Comparison of ENCODE assay signal across 20 mouse cellular contexts in the genomic region with DNA sequence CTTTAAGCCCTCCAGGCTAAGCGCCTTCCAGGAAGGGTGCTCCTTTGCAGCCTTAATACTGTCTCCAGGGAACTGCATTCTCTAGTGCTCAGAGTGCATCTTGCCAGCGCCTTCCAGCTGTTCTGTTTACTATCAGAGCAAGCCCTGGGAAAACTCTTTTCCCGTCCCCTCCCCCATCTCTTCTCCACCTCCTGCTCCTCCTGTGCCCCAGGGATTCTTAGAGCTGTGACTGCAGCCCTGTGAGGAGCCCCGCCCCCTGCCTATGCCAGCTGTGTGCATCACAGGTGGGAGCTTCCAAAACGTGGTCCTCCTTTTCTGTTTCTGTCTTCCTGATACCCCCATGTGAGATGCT.
A peak's percentile ranks its signal among the peaks of the same experiment; 100 is the strongest.
DNase-seq lines count a peak whose midpoint lies in the region; ATAC-seq and TF ChIP-seq lines count a peak whose summit lies in the region.
"Had no signal": no experiment of that assay in that cellular context is flagged by ENCODE, and none has a peak within 500 bp of the region (broad histone marks: within the 10 kb centered on the region; RNA-seq: fewer than 3 reads in every experiment).

No protein-coding gene starts in this region.

- H3K36me3 ChIP-seq in hindbrain, embryonic 13.5 days = no peaks in the 10 kb centered on the region
- H3K36me3 ChIP-seq in hindbrain, embryonic 14.5 days (replicated peaks; ENCODE audit: control insufficient read depth, insufficient read depth) = no peaks in the 10 kb centered on the region
- H3K36me3 ChIP-seq in E14TG2a.4 (ENCODE audit: insufficient read depth, low read length) = no peaks in the 10 kb centered on the region
- no peaks in the 10 kb centered on the region for H3K36me3 ChIP-seq in forebrain, postnatal 0 days (ENCODE audit: insufficient read depth)
- H3K36me3 ChIP-seq: hindbrain, embryonic 12.5 days; liver, embryonic 12.5 days had no signal

- peak; percentile 34; the same call in 1 of the 2 replicates for ATAC-seq in hindbrain, embryonic 13.5 days (ENCODE audit: low FRiP score)
- no peak for ATAC-seq in hindbrain, embryonic 14.5 days (ENCODE audit: low FRiP score)
- peak; percentile 47 for ATAC-seq in forebrain, postnatal 0 days
- ATAC-seq: intestine, embryonic 16.5 days; liver, embryonic 12.5 days; Patski had no signal

- no peaks in the 10 kb centered on the region for H3K9me3 ChIP-seq in hindbrain, embryonic 13.5 days
- H3K9me3 ChIP-seq in hindbrain, embryonic 14.5 days (ENCODE audit: control insufficient read depth, low read length) = no peaks in the 10 kb centered on the region
- no peaks in the 10 kb centered on the region for H3K9me3 ChIP-seq in E14TG2a.4 (ENCODE audit: low read length)
- no peaks in the 10 kb centered on the region for H3K9me3 ChIP-seq in forebrain, postnatal 0 days (ENCODE audit: low read length)
- H3K9me3 ChIP-seq: hindbrain, embryonic 12.5 days; liver, embryonic 12.5 days had no signal

- H3K4me1 ChIP-seq in hindbrain, embryonic 13.5 days (replicated peaks) = peaks cover 51% of the 10 kb centered on the region
- peaks cover 23% of the 10 kb centered on the region for H3K4me1 ChIP-seq in hindbrain, embryonic 14.5 days (replicated peaks; ENCODE audit: control insufficient read depth, insufficient read depth, low read length)
- H3K4me1 ChIP-seq in E14TG2a.4 (replicated peaks; ENCODE audit: low read depth, low read length) = peaks cover 52% of the 10 kb centered on the region
- H3K4me1 ChIP-seq in forebrain, postnatal 0 days (ENCODE audit: insufficient read depth) = peaks cover 5% of the 10 kb centered on the region
- H3K4me1 ChIP-seq: liver, embryonic 12.5 days had no signal

- H3K27ac ChIP-seq in hindbrain, embryonic 13.5 days = 0 out of 2 replicates have a peak overlapping the region, but pooled peaks have one; percentile 24
- no peak overlapping the region for H3K27ac ChIP-seq in hindbrain, embryonic 14.5 days
- no peak overlapping the region for H3K27ac ChIP-seq in forebrain, postnatal 0 days (ENCODE audit: low read depth, low read length)
- H3K27ac ChIP-seq: hindbrain, embryonic 12.5 days; left cerebral cortex, adult 2 months; liver, embryonic 12.5 days had no signal

- peak overlapping the region; percentile 8; the same call in 1 of the 2 replicates for H3K4me2 ChIP-seq in hindbrain, embryonic 13.5 days
- H3K4me2 ChIP-seq in hindbrain, embryonic 14.5 days (replicated peaks) = no peak overlapping the region
- H3K4me2 ChIP-seq in forebrain, postnatal 0 days (ENCODE audit: low read depth) = no peak overlapping the region
- H3K4me2 ChIP-seq: hindbrain, embryonic 12.5 days; liver, embryonic 12.5 days had no signal

- 0 out of 2 replicates have a peak overlapping the region, but pooled peaks have one; percentile 14 for H3K9ac ChIP-seq in hindbrain, embryonic 13.5 days
- H3K9ac ChIP-seq in hindbrain, embryonic 14.5 days = no peak overlapping the region
- no peak overlapping the region for H3K9ac ChIP-seq in forebrain, postnatal 0 days
- H3K9ac ChIP-seq: hindbrain, embryonic 12.5 days; liver, embryonic 12.5 days had no signal

- no peak overlapping the region for H3K4me3 ChIP-seq in hindbrain, embryonic 13.5 days
- no peak overlapping the region for H3K4me3 ChIP-seq in hindbrain, embryonic 14.5 days (replicated peaks; ENCODE audit: low read length)
- H3K4me3 ChIP-seq in E14TG2a.4 (replicated peaks; ENCODE audit: low read length) = 0 out of 2 replicates have a peak overlapping the region, but pooled peaks have one; percentile 26
- no peak overlapping the region for H3K4me3 ChIP-seq in forebrain, postnatal 0 days (ENCODE audit: low read depth, low read length)
- H3K4me3 ChIP-seq: hindbrain, embryonic 12.5 days; left cerebral cortex, adult 2 months; liver, embryonic 12.5 days had no signal

- 11% methylated on average over 5 of the region's 5 CpGs for WGBS in hindbrain, embryonic 13.5 days
- 8% methylated on average over 5 of the region's 5 CpGs for WGBS in hindbrain, embryonic 14.5 days
- 13% methylated on average over 5 of the region's 5 CpGs for WGBS in forebrain, postnatal 0 days

- peaks cover 9% of the 10 kb centered on the region; the same call in 1 of the 2 replicates for H3K27me3 ChIP-seq in hindbrain, embryonic 13.5 days
- no peaks in the 10 kb centered on the region for H3K27me3 ChIP-seq in hindbrain, embryonic 14.5 days (ENCODE audit: control insufficient read depth, insufficient read depth, low read length)
- peaks cover 6% of the 10 kb centered on the region; the same call in 1 of the 2 replicates for H3K27me3 ChIP-seq in E14TG2a.4 (ENCODE audit: insufficient read depth, low read length)
- no peaks in the 10 kb centered on the region for H3K27me3 ChIP-seq in forebrain, postnatal 0 days (ENCODE audit: insufficient read depth, low read length)

- no peak for DNase-seq in hindbrain, embryonic 14.5 days (ENCODE audit: low spot score)
- peak; percentile 69 for DNase-seq in MN1 (ENCODE audit: low spot score)
- peak; percentile 26 for DNase-seq in forebrain, postnatal 0 days
- no peak for DNase-seq in embryo, embryonic 11 days
- no peak for DNase-seq in heart, adult 9 months (ENCODE audit: low spot score in 2 of 2)
- DNase-seq in testis, postnatal 14 days (ENCODE audit: low spot score) = no peak
- DNase-seq: adrenal gland, postnatal 25 days; B cell, adult 2 months; cerebellum, adult 11-12 months; gastrocnemius, postnatal 25 days; kidney, postnatal 36 days; lung, adult 2 months; thymus, postnatal 25 days had no signal

- no peak for TF ChIP-seq CTCF in E14TG2a.4 (conservative IDR thresholded peaks at IDR 0.05; ENCODE audit: low read length)
- TF ChIP-seq CTCF in forebrain, postnatal 0 days (IDR thresholded peaks at IDR 0.05; ENCODE audit: low read depth) = no peak

Comparison
In these comparisons a context has a peak if more than half of its experiments do, and no peak if none do; other contexts are left out.
1. DNase-seq: peak in MN1 (single experiment) and forebrain, postnatal 0 days (single experiment); none in hindbrain, embryonic 14.5 days (single experiment), embryo, embryonic 11 days (single experiment), heart, adult 9 months (0 of 2) and testis, postnatal 14 days (single experiment).